Mouse (Mus musculus): ENCODE data around the gene Dydc2. TPM values are rescaled to one million over a fixed set of nuclear protein-coding genes. Genes with fewer than 3 reads are reported as not detected.
"Not testable (repeated sequence)": the region's sequence is repeated elsewhere in the genome, so short reads cannot be mapped to it uniquely, and the experiment has no call there.

Dydc2 gene
- polyA plus RNA-seq, 1 experiment from 2014 or later, result 1.5 TPM

- Histone ChIP-seq H3K9me3 (ENCODE audit: control insufficient read depth, low read length) (no peaks in the 10 kb centered on the region), H3K4me1 (ENCODE audit: control insufficient read depth, insufficient read depth, low read depth, low read length) (no peaks in the 10 kb centered on the region), H3K27ac (ENCODE audit: low read depth, low read length) (no peak overlapping the region), H3K9ac (ENCODE audit: low read depth, low read length) (no peak overlapping the region), H3K27me3 (replicated peaks; ENCODE audit: control insufficient read depth, insufficient read depth, low read length) (no peaks in the 10 kb centered on the region), H3K36me3 (ENCODE audit: control insufficient read depth, insufficient read depth, low read length) (no peaks in the 10 kb centered on the region), H3K4me2 (ENCODE audit: low read length) (no peak overlapping the region), H3K4me3 (ENCODE audit: low read length) (no peak overlapping the region)
- ATAC-seq, result no peak
- WGBS, result 54% methylated on average over 2 of the region's 2 CpGs
Measured at GRCm38 (mm10) chr14:41065168-41065567, 3.8 kb downstream of the Dydc2 start.

DNA sequence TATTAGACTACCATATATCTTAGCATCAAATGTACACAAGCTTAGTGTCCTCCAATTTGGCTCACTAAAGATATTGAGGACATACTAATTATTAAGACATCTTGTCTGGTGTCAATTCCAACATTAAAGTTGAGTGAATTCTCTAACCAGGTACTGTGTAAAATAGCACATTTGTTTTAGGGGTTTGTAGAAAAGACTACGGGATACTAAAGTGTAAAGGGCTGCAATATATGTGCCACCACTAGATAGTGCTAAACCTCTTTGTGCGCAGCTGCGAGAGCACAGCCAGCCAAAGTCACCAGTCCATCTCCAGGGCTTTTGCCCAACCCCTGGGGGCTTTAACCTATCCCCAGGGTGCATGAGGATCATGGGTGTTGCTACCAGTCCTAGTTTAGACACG lies 15.8 kb downstream of the Dydc2 start:
- ATAC-seq; H3K4me1 ChIP-seq (ENCODE audit: control insufficient read depth, insufficient read depth, low read depth, low read length); H3K9me3 ChIP-seq (ENCODE audit: control insufficient read depth, low read length); H3K27ac ChIP-seq (ENCODE audit: low read depth, low read length); H3K4me2 ChIP-seq (ENCODE audit: low read length); H3K4me3 ChIP-seq (ENCODE audit: low read length); H3K27me3 ChIP-seq (replicated peaks; ENCODE audit: control insufficient read depth, insufficient read depth, low read length); H3K36me3 ChIP-seq (ENCODE audit: control insufficient read depth, insufficient read depth, low read length); H3K9ac ChIP-seq (ENCODE audit: low read depth, low read length): not testable (repeated sequence)
- 60% methylated on average over 3 of the region's 4 CpGs for WGBS

GRCm38 (mm10) chr14:41052481-41052880 lies 16.5 kb downstream of the Dydc2 start:
- WGBS, result 78% methylated on average over 5 of the region's 5 CpGs
- Histone ChIP-seq H3K36me3 (ENCODE audit: control insufficient read depth, insufficient read depth, low read length) (no peaks in the 10 kb centered on the region), H3K27me3 (replicated peaks; ENCODE audit: control insufficient read depth, insufficient read depth, low read length) (no peaks in the 10 kb centered on the region), H3K9me3 (ENCODE audit: control insufficient read depth, low read length) (no peaks in the 10 kb centered on the region), H3K4me3 (ENCODE audit: low read length) (no peak overlapping the region), H3K9ac (ENCODE audit: low read depth, low read length) (no peak overlapping the region), H3K27ac (ENCODE audit: low read depth, low read length) (no peak overlapping the region), H3K4me1 (ENCODE audit: control insufficient read depth, insufficient read depth, low read depth, low read length) (no peaks in the 10 kb centered on the region), H3K4me2 (ENCODE audit: low read length) (no peak overlapping the region)
- no peak for ATAC-seq

DNA sequence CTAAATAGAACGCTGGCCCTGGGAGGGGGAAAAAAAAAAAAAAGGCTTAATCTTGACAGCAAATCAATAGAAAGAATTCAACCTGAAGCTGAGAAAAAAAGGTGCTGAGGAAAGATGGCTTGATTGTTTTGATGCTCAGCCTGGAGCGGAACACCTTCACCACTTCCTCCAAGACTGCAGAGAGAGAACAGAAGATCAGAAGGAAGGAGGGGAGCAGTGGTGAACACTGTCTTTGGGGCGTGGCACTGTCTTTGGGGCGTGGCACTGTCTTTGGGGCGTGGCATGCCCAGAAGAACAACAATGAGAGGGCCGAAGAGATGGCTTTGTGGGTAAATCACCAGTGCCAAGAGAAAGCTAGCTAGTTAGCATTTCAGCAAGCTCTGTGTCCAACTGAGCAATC lies 18.5 kb downstream of the Dydc2 start:
- Histone ChIP-seq H3K4me3 (ENCODE audit: low read length) (no peak overlapping the region), H3K9me3 (ENCODE audit: control insufficient read depth, low read length) (no peaks in the 10 kb centered on the region), H3K36me3 (ENCODE audit: control insufficient read depth, insufficient read depth, low read length) (no peaks in the 10 kb centered on the region), H3K4me1 (ENCODE audit: control insufficient read depth, insufficient read depth, low read depth, low read length) (no peaks in the 10 kb centered on the region), H3K9ac (ENCODE audit: low read depth, low read length) (no peak overlapping the region), H3K27me3 (replicated peaks; ENCODE audit: control insufficient read depth, insufficient read depth, low read length) (no peaks in the 10 kb centered on the region), H3K27ac (ENCODE audit: low read depth, low read length) (no peak overlapping the region), H3K4me2 (ENCODE audit: low read length) (no peak overlapping the region)
- 75% methylated on average over 6 of the region's 6 CpGs for WGBS
- ATAC-seq, result no peak

- Histone ChIP-seq H3K9ac (ENCODE audit: low read depth, low read length) (no peak overlapping the region), H3K4me1 (ENCODE audit: control insufficient read depth, insufficient read depth, low read depth, low read length) (no peaks in the 10 kb centered on the region), H3K9me3 (ENCODE audit: control insufficient read depth, low read length) (no peaks in the 10 kb centered on the region), H3K27ac (ENCODE audit: low read depth, low read length) (no peak overlapping the region), H3K36me3 (ENCODE audit: control insufficient read depth, insufficient read depth, low read length) (no peaks in the 10 kb centered on the region), H3K4me2 (ENCODE audit: low read length) (no peak overlapping the region), H3K4me3 (ENCODE audit: low read length) (no peak overlapping the region), H3K27me3 (replicated peaks; ENCODE audit: control insufficient read depth, insufficient read depth, low read length) (no peaks in the 10 kb centered on the region)
- WGBS, result 68% methylated on average over 2 of the region's 2 CpGs
- ATAC-seq, result no peak
Measured at GRCm38 (mm10) chr14:41047402-41047801, 21.6 kb downstream of the Dydc2 start.

DNA sequence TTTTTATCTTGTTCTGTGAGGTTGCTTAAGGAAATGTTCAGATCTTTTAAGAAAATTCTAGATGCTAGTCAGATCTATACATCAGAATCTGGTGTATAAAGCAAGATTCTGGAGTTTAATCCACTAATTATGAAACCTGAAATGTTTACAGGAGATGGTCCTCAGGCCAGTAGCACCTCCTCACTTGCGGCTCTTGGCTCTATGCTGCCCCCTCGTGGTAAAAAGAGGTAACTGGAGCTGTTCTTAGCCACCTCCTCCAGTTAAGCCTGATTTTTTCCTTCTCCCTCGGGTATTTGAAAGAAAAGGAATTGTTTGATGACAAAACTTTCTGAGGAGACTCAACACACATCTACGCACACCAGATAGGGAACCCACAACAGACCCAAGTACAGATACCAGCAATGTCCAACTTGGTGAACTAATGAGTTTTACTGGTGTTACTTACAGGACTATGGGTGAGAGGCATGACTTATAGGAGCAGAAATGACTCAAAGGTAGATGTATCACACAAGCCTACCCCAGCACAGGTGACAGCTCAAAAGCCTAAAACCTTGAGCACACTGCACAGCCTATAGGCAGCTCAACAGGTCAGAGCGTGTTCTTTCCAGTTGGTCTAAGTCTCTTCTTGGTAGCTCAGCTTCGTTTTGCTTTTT lies 33.7 kb downstream of the Dydc2 start:
- Histone ChIP-seq H3K27me3 (replicated peaks; ENCODE audit: control insufficient read depth, insufficient read depth, low read length) (no peaks in the 10 kb centered on the region), H3K4me2 (ENCODE audit: low read length) (no peak overlapping the region), H3K4me3 (ENCODE audit: low read length) (no peak overlapping the region), H3K4me1 (ENCODE audit: control insufficient read depth, insufficient read depth, low read depth, low read length) (no peaks in the 10 kb centered on the region), H3K9ac (ENCODE audit: low read depth, low read length) (no peak overlapping the region), H3K27ac (ENCODE audit: low read depth, low read length) (no peak overlapping the region), H3K36me3 (ENCODE audit: control insufficient read depth, insufficient read depth, low read length) (no peaks in the 10 kb centered on the region), H3K9me3 (ENCODE audit: control insufficient read depth, low read length) (no peaks in the 10 kb centered on the region)
- peak; percentile 67 for ATAC-seq
- 35% methylated on average over 6 of the region's 6 CpGs for WGBS

GRCm38 (mm10) chr14:41033135-41034110 lies 35.6 kb downstream of the Dydc2 start:
- Histone ChIP-seq H3K4me2 (ENCODE audit: low read length) (no peak overlapping the region), H3K36me3 (ENCODE audit: control insufficient read depth, insufficient read depth, low read length) (no peaks in the 10 kb centered on the region), H3K9me3 (ENCODE audit: control insufficient read depth, low read length) (no peaks in the 10 kb centered on the region), H3K27ac (ENCODE audit: low read depth, low read length) (no peak overlapping the region), H3K4me3 (ENCODE audit: low read length) (no peak overlapping the region), H3K9ac (ENCODE audit: low read depth, low read length) (no peak overlapping the region), H3K27me3 (replicated peaks; ENCODE audit: control insufficient read depth, insufficient read depth, low read length) (no peaks in the 10 kb centered on the region), H3K4me1 (ENCODE audit: control insufficient read depth, insufficient read depth, low read depth, low read length) (no peaks in the 10 kb centered on the region)
- peak; percentile 56 for ATAC-seq
- WGBS, result 57% methylated on average over 13 of the region's 13 CpGs

DNA sequence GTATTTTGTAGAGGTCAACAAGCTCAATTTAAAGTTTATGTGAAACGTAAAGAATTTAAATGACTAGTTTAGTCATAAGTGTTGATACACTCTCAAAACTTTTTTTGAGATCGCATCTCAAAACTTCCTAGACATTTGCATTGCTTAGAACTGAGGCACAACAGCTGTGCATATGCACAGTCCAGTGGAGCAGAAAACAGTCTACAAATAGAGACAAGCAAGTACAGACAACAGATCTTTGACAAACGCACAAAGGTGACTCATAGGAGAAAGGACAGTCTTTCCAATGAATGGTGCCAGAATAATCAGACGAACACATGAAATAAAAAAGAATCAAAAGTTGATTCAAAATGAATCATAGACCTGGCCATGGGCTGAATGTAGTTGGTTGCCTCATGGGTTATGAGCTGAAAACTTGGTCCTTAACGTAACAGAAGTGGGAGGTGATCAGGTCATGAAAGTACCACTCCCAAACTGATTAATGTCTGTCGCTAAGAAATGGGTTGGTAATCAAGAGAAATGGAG lies 38.0 kb downstream of the Dydc2 start:
- Histone ChIP-seq H3K9ac (ENCODE audit: low read depth, low read length) (no peak overlapping the region), H3K4me2 (ENCODE audit: low read length) (no peak overlapping the region), H3K27ac (ENCODE audit: low read depth, low read length) (no peak overlapping the region), H3K9me3 (ENCODE audit: control insufficient read depth, low read length) (no peaks in the 10 kb centered on the region), H3K4me1 (ENCODE audit: control insufficient read depth, insufficient read depth, low read depth, low read length) (no peaks in the 10 kb centered on the region), H3K27me3 (replicated peaks; ENCODE audit: control insufficient read depth, insufficient read depth, low read length) (no peaks in the 10 kb centered on the region), H3K36me3 (ENCODE audit: control insufficient read depth, insufficient read depth, low read length) (no peaks in the 10 kb centered on the region), H3K4me3 (ENCODE audit: low read length) (no peak overlapping the region)
- WGBS, result 87% methylated on average over 6 of the region's 6 CpGs
- no peak for ATAC-seq

DNA sequence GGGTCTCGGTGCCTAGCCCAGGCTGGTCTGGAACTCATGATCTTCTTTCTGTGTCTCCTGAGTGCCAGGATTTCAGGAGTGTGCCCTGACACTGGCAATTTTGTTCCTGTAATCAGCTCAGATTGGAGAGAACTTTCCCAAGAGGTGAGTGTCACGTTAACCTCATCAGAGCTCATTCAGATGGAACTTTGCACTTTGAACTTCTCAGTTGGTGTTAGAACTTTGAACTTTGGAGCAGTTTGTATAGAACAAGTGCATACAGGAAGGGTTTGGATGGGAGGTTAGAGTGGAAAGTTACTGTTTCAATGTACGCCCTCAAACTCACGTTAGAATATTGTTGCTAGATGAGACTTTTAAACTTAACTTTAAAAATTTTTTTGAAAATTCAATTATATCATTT lies 39.7 kb downstream of the Dydc2 start:
- no peak overlapping the region for H3K4me3 ChIP-seq (ENCODE audit: low read length)
- no peaks in the 10 kb centered on the region for H3K36me3 ChIP-seq (ENCODE audit: control insufficient read depth, insufficient read depth, low read length)
- no peaks in the 10 kb centered on the region for H3K9me3 ChIP-seq (ENCODE audit: control insufficient read depth, low read length)
- H3K9ac ChIP-seq (ENCODE audit: low read depth, low read length), result no peak overlapping the region
- H3K27ac ChIP-seq (ENCODE audit: low read depth, low read length), result no peak overlapping the region
- no peaks in the 10 kb centered on the region for H3K27me3 ChIP-seq (replicated peaks; ENCODE audit: control insufficient read depth, insufficient read depth, low read length)
- H3K4me1 ChIP-seq (ENCODE audit: control insufficient read depth, insufficient read depth, low read depth, low read length), result no peaks in the 10 kb centered on the region
- no peak for ATAC-seq
- H3K4me2 ChIP-seq (ENCODE audit: low read length), result no peak overlapping the region
- 82% methylated on average over 4 of the region's 4 CpGs for WGBS
